Mouse (Mus musculus) Patski (cell line): Measurements from ENCODE around the gene Dennd6a. TPM values are rescaled to one million over a fixed set of nuclear protein-coding genes. Genes with fewer than 3 reads are reported as not detected.

Experiments used
- ATAC-seq: fragments of 100-300 bp; one replicate; pipeline ENCODE4 v1.8.0; 2021
- CTCF ChIA-PET: fragments of 350-600 bp; sonication (Branson Sonifier 250); formaldehyde crosslinking; loops from one replicate; lab custom pipeline; 2022; ENCODE audit warnings: inconsistent platforms; lab: Charles Lee
- POLR2A ChIA-PET: fragments of 350-600 bp; sonication (Branson Sonifier 250); formaldehyde crosslinking; loops from one replicate; lab custom pipeline; 2022; ENCODE audit warnings: antibody characterized with exemption, inconsistent platforms; lab: Charles Lee
- DNase-seq: peaks from one replicate; pipeline ENCODE4 v3.0.0-alpha.2; 2011; ENCODE audit warnings: low read depth, low spot score
- H3K27me3 ChIP-seq: fragments of 371-371 bp; one replicate; pipeline ENCODE4 v1.5.1; 2021
- CTCF ChIP-seq: fragments of 100-300 bp; IDR thresholded peaks from one replicate; pipeline ENCODE4 v1.5.1; 2021
- in situ Hi-C: fragments of 300-500 bp; cut with MboI; formaldehyde crosslinking; loops from 3 replicates; pipeline ENCODE4 v1.11.1; 2018; ENCODE audit warnings: low pct_unique_long_range_greater_than_20kb, mixed read lengths
- polyA plus RNA-seq: library from polyadenylated mRNA; unstranded; gene quantifications from one replicate; pipeline ENCODE4 v1.2.3, GENCODE M21; 2021

Dennd6a gene
- polyA plus RNA-seq, 1 experiment from 2014 or later = 23.6 TPM

GRCm38 (mm10) chr14:26637851-26638707 is 64.4 kb downstream of the Dennd6a start, which contains the start of gene Arf4:
Gene Arf4, plus strand, starts transcription at chr14:26638074.
- no peaks in the 10 kb centered on the region for H3K27me3 ChIP-seq
- ChIA-PET POLR2A (interaction anchor here (0.6 to 1.6 kb wide), 4 partner anchors 10 to 49 kb away, joined by 3 to 4 read pairs (median 3); no protein-coding TSS in a partner anchor), CTCF (interaction anchor here (0.9 to 2.2 kb wide), 3 partner anchors 11 to 151 kb away, joined by 3 to 7 read pairs (median 6); no protein-coding TSS in a partner anchor)
- in situ Hi-C loops = no loop called here
- peak; percentile 99 for ATAC-seq
- DNase-seq = peak; percentile 94
- no peak for TF ChIP-seq CTCF

GRCm38 (mm10) chr14:26638708-26639084 is 65.0 kb downstream of the Dennd6a start:
- no peaks in the 10 kb centered on the region for H3K27me3 ChIP-seq
- in situ Hi-C loops = no loop called here
- ATAC-seq (peak; percentile 49), DNase-seq (no peak)
- ChIA-PET POLR2A (interaction anchor here (0.6 to 1.6 kb wide), 5 partner anchors 9 to 162 kb away, joined by 3 to 4 read pairs (median 3); no protein-coding TSS in a partner anchor), CTCF (interaction anchor here (0.7 to 2.2 kb wide), 6 partner anchors 10 to 152 kb away, joined by 3 to 7 read pairs (median 4); no protein-coding TSS in a partner anchor)
- TF ChIP-seq CTCF = no peak

- ATAC-seq (no peak), DNase-seq (no peak)
- TF ChIP-seq CTCF = no peak
- POLR2A ChIA-PET = interaction anchor here (0.6 to 1.6 kb wide), 4 partner anchors 8 to 162 kb away, joined by 3 to 4 read pairs (median 3); no protein-coding TSS in a partner anchor
- in situ Hi-C loops = no loop called here
- CTCF ChIA-PET = interaction anchor here (0.7 to 2.2 kb wide), 9 partner anchors 9 to 153 kb away, joined by 3 to 7 read pairs (median 3); no protein-coding TSS in a partner anchor
- no peaks in the 10 kb centered on the region for H3K27me3 ChIP-seq
These were observed 65.6 kb downstream of the Dennd6a start for GRCm38 (mm10) chr14:26639251-26639650.

- ChIA-PET CTCF (interaction anchor here (0.7 to 2.2 kb wide), 6 partner anchors 9 to 154 kb away, joined by 3 to 7 read pairs (median 4); no protein-coding TSS in a partner anchor), POLR2A (interaction anchor here (0.7 to 1.6 kb wide), 2 partner anchors 9 to 27 kb away, joined by 3 read pairs; no protein-coding TSS in a partner anchor)
- TF ChIP-seq CTCF = no peak
- DNase-seq = no peak
- no peak for ATAC-seq
- H3K27me3 ChIP-seq = no peaks in the 10 kb centered on the region
- in situ Hi-C loops = no loop called here
These were observed 66.3 kb downstream of the Dennd6a start for GRCm38 (mm10) chr14:26639961-26640360.

- POLR2A ChIA-PET = interaction anchor here (0.7 kb wide), 2 partner anchors 9 to 229 kb away, joined by 3 to 4 read pairs; no protein-coding TSS in a partner anchor
- TF ChIP-seq CTCF = no peak
- ATAC-seq = no peak
These were observed 69.5 kb downstream of the Dennd6a start for GRCm38 (mm10) chr14:26643006-26643624.

GRCm38 (mm10) chr14:26645989-26646650 is 72.5 kb downstream of the Dennd6a start:
- CTCF ChIA-PET = no interaction called here
- POLR2A ChIA-PET = no interaction called here
- DNase-seq (no peak), ATAC-seq (no peak)
- no peak for TF ChIP-seq CTCF
- in situ Hi-C loops = no loop called here
- no peaks in the 10 kb centered on the region for H3K27me3 ChIP-seq

More at GRCm38 (mm10) chr14:26643006-26643624, 69.5 kb downstream of the Dennd6a start:
- CTCF ChIA-PET = interaction anchor here (1.6 to 2.2 kb wide), 2 partner anchors 8 to 152 kb away, joined by 3 to 9 read pairs; no protein-coding TSS in a partner anchor
- DNase-seq = no peak
- in situ Hi-C loops = no loop called here
- H3K27me3 ChIP-seq = no peaks in the 10 kb centered on the region

- POLR2A ChIA-PET = interaction anchor here (0.9 kb wide), 1 partner anchor 9 kb away, joined by 4 read pairs; no protein-coding TSS in a partner anchor
- TF ChIP-seq CTCF = no peak
- no peak for DNase-seq
- in situ Hi-C loops = no loop called here
- CTCF ChIA-PET = interaction anchor here (0.8 to 1.4 kb wide), 3 partner anchors 8 to 155 kb away, joined by 3 to 7 read pairs (median 3); no protein-coding TSS in a partner anchor
- ATAC-seq = no peak
- H3K27me3 ChIP-seq = no peaks in the 10 kb centered on the region
These were observed 74.2 kb downstream of the Dennd6a start for GRCm38 (mm10) chr14:26647811-26648210.

GRCm38 (mm10) chr14:26651901-26652300 is 78.2 kb downstream of the Dennd6a start:
- no peak for ATAC-seq
- in situ Hi-C loops = loop anchor here (10.0 kb wide), 1 partner anchor 157 kb away; no protein-coding TSS in a partner anchor
- H3K27me3 ChIP-seq = no peaks in the 10 kb centered on the region
- ChIA-PET CTCF (interaction anchor here (0.9 to 2.2 kb wide), 6 partner anchors 10 to 166 kb away, joined by 3 to 9 read pairs (median 6); no protein-coding TSS in a partner anchor), POLR2A (no interaction called here)
- peak; percentile 65 for TF ChIP-seq CTCF
- DNase-seq = no peak

- no peak for ATAC-seq
- no peak for DNase-seq
- ChIA-PET CTCF (no interaction called here), POLR2A (interaction anchor here (1.7 kb wide), 1 partner anchor 10 kb away, joined by 8 read pairs; no protein-coding TSS in a partner anchor)
- in situ Hi-C loops = loop anchor here (10.0 kb wide), 1 partner anchor 163 kb away; no protein-coding TSS in a partner anchor
- TF ChIP-seq CTCF = no peak
- H3K27me3 ChIP-seq = no peaks in the 10 kb centered on the region
These were observed 84.5 kb downstream of the Dennd6a start for GRCm38 (mm10) chr14:26658178-26658577.
